17 mouse cellular contexts compared by ENCODE assay signal in the genomic region with DNA sequence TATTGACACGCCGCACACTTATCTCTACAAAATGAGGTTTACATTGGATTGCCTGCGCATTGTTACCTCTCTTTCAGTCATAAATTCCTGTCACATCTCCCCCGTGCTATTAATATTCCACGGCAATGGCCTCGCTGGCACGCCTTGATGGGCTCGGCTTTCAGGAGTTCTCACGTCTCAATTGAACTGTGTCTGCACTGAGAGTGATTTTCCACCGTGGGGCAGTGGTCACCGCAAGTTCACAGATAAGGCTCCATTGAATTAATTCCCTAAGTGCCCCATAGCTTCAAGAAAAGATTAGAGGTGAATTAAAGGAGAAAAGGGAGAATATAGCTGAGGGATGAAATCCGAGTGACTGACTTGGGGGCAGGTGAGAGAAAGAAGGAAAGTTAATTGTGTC.
A peak's percentile ranks its signal among the peaks of the same experiment; 100 is the strongest.
DNase-seq lines count a peak whose midpoint lies in the region; ATAC-seq and TF ChIP-seq lines count a peak whose summit lies in the region.
"Had no signal": no experiment of that assay in that cellular context is flagged by ENCODE, and none has a peak within 500 bp of the region (broad histone marks: within the 10 kb centered on the region; RNA-seq: fewer than 3 reads in every experiment).

No protein-coding gene starts in this region.

- H3K9ac ChIP-seq in forebrain, postnatal 0 days: no peak overlapping the region
- no peak overlapping the region for H3K9ac ChIP-seq in intestine, postnatal 0 days (ENCODE audit: low read depth, low read length)
- H3K9ac ChIP-seq in intestine, embryonic 16.5 days (ENCODE audit: low read depth, low read length): no peak overlapping the region
- H3K9ac ChIP-seq in midbrain, postnatal 0 days (replicated peaks; ENCODE audit: low read length, poor library complexity, severe bottlenecking): no peak overlapping the region
- no peak overlapping the region for H3K9ac ChIP-seq in midbrain, embryonic 11.5 days (ENCODE audit: low read length)
- H3K9ac ChIP-seq in stomach, postnatal 0 days (ENCODE audit: low read length): no peak overlapping the region
- H3K9ac ChIP-seq: embryonic facial prominence, embryonic 15.5 days; forebrain, embryonic 15.5 days; heart, embryonic 12.5 days; intestine, embryonic 15.5 days had no signal

- no peak for DNase-seq in forebrain, postnatal 0 days
- DNase-seq in forebrain, embryonic 10.5 days (ENCODE audit: extremely low spot score, low spot score): no peak
- peak; percentile 51 for DNase-seq in midbrain, postnatal 0 days (ENCODE audit: low spot score)
- no peak for DNase-seq in midbrain, embryonic 11.5 days (ENCODE audit: low spot score, missing footprints)
- no peak for DNase-seq in stomach, postnatal 0 days (ENCODE audit: low spot score)
- no peak for DNase-seq in liver
- DNase-seq: adrenal gland, adult 2 months; adrenal gland, postnatal 36 days; cerebellum, adult 18-20 months; gastrocnemius, postnatal 14 days had no signal

- no peak for ATAC-seq in forebrain, postnatal 0 days
- no peak for ATAC-seq in intestine, postnatal 0 days
- ATAC-seq in intestine, embryonic 16.5 days: no peak
- no peak for ATAC-seq in midbrain, postnatal 0 days (ENCODE audit: low FRiP score)
- no peak for ATAC-seq in midbrain, embryonic 11.5 days (ENCODE audit: low FRiP score)
- no peak for ATAC-seq in stomach, postnatal 0 days (ENCODE audit: low FRiP score, low TSS enrichment)
- ATAC-seq: forebrain, embryonic 15.5 days; intestine, embryonic 15.5 days had no signal

- H3K27me3 ChIP-seq in forebrain, postnatal 0 days (ENCODE audit: insufficient read depth, low read length): no peaks in the 10 kb centered on the region
- no peaks in the 10 kb centered on the region for H3K27me3 ChIP-seq in forebrain, embryonic 10.5 days (ENCODE audit: poor library complexity, severe bottlenecking)
- no peaks in the 10 kb centered on the region for H3K27me3 ChIP-seq in intestine, postnatal 0 days (replicated peaks; ENCODE audit: control insufficient read depth, insufficient read depth, low read length)
- no peaks in the 10 kb centered on the region for H3K27me3 ChIP-seq in intestine, embryonic 16.5 days (replicated peaks; ENCODE audit: control insufficient read depth, insufficient read depth, low read length)
- no peaks in the 10 kb centered on the region for H3K27me3 ChIP-seq in midbrain, postnatal 0 days (ENCODE audit: insufficient read depth, low read length)
- no peaks in the 10 kb centered on the region for H3K27me3 ChIP-seq in midbrain, embryonic 11.5 days (ENCODE audit: control insufficient read depth, insufficient read depth, low read length)
- no peaks in the 10 kb centered on the region for H3K27me3 ChIP-seq in stomach, postnatal 0 days (ENCODE audit: control insufficient read depth, insufficient read depth, low read length)
- H3K27me3 ChIP-seq: embryonic facial prominence, embryonic 15.5 days; forebrain, embryonic 15.5 days; heart, embryonic 12.5 days; intestine, embryonic 15.5 days had no signal

- no peak overlapping the region for H3K4me3 ChIP-seq in forebrain, postnatal 0 days (ENCODE audit: low read depth, low read length)
- no peak overlapping the region for H3K4me3 ChIP-seq in forebrain, embryonic 10.5 days
- H3K4me3 ChIP-seq in intestine, postnatal 0 days (ENCODE audit: low read depth, low read length): no peak overlapping the region
- H3K4me3 ChIP-seq in intestine, embryonic 16.5 days (ENCODE audit: low read length): no peak overlapping the region
- no peak overlapping the region for H3K4me3 ChIP-seq in midbrain, postnatal 0 days (ENCODE audit: low read depth, low read length)
- no peak overlapping the region for H3K4me3 ChIP-seq in midbrain, embryonic 11.5 days (ENCODE audit: low read depth, low read length)
- H3K4me3 ChIP-seq in stomach, postnatal 0 days (ENCODE audit: low read depth, low read length): no peak overlapping the region
- H3K4me3 ChIP-seq: embryonic facial prominence, embryonic 15.5 days; erythroblast, embryonic 14.5 days; forebrain, embryonic 15.5 days; heart, embryonic 12.5 days; intestine, embryonic 15.5 days had no signal

- H3K9me3 ChIP-seq in forebrain, postnatal 0 days (ENCODE audit: low read length): no peaks in the 10 kb centered on the region
- no peaks in the 10 kb centered on the region for H3K9me3 ChIP-seq in forebrain, embryonic 10.5 days
- H3K9me3 ChIP-seq in intestine, postnatal 0 days (ENCODE audit: control insufficient read depth): no peaks in the 10 kb centered on the region
- no peaks in the 10 kb centered on the region for H3K9me3 ChIP-seq in intestine, embryonic 16.5 days (ENCODE audit: control insufficient read depth, low read length)
- no peaks in the 10 kb centered on the region for H3K9me3 ChIP-seq in midbrain, postnatal 0 days (ENCODE audit: low read length)
- H3K9me3 ChIP-seq in midbrain, embryonic 11.5 days (ENCODE audit: control insufficient read depth, low read length): no peaks in the 10 kb centered on the region
- no peaks in the 10 kb centered on the region for H3K9me3 ChIP-seq in stomach, postnatal 0 days (ENCODE audit: control insufficient read depth, low read length)
- H3K9me3 ChIP-seq: embryonic facial prominence, embryonic 15.5 days; forebrain, embryonic 15.5 days; intestine, embryonic 15.5 days had no signal

- H3K27ac ChIP-seq in forebrain, postnatal 0 days (ENCODE audit: low read depth, low read length): no peak overlapping the region
- no peak overlapping the region for H3K27ac ChIP-seq in forebrain, embryonic 10.5 days
- no peak overlapping the region for H3K27ac ChIP-seq in intestine, postnatal 0 days (ENCODE audit: low read depth, low read length)
- no peak overlapping the region for H3K27ac ChIP-seq in intestine, embryonic 16.5 days (ENCODE audit: low read length)
- no peak overlapping the region for H3K27ac ChIP-seq in midbrain, postnatal 0 days (ENCODE audit: low read depth, low read length)
- H3K27ac ChIP-seq in midbrain, embryonic 11.5 days (ENCODE audit: low read depth, low read length): no peak overlapping the region
- no peak overlapping the region for H3K27ac ChIP-seq in stomach, postnatal 0 days (replicated peaks)
- H3K27ac ChIP-seq: embryonic facial prominence, embryonic 15.5 days; forebrain, embryonic 15.5 days; intestine, embryonic 15.5 days had no signal

- 70% methylated on average over 12 of the region's 12 CpGs for WGBS in forebrain, postnatal 0 days
- 88% methylated on average over 12 of the region's 12 CpGs for WGBS in forebrain, embryonic 10.5 days
- WGBS in intestine, postnatal 0 days: 44% methylated on average over 12 of the region's 12 CpGs
- 56% methylated on average over 12 of the region's 12 CpGs for WGBS in intestine, embryonic 16.5 days
- WGBS in midbrain, postnatal 0 days: 50% methylated on average over 12 of the region's 12 CpGs
- 73% methylated on average over 12 of the region's 12 CpGs for WGBS in midbrain, embryonic 11.5 days
- 60% methylated on average over 12 of the region's 12 CpGs for WGBS in stomach, postnatal 0 days

- no peaks in the 10 kb centered on the region for H3K4me1 ChIP-seq in forebrain, postnatal 0 days (ENCODE audit: insufficient read depth)
- peaks cover 8% of the 10 kb centered on the region for H3K4me1 ChIP-seq in forebrain, embryonic 10.5 days
- no peaks in the 10 kb centered on the region for H3K4me1 ChIP-seq in intestine, postnatal 0 days (replicated peaks; ENCODE audit: control insufficient read depth, insufficient read depth, low read length)
- no peaks in the 10 kb centered on the region for H3K4me1 ChIP-seq in intestine, embryonic 16.5 days (ENCODE audit: control insufficient read depth, insufficient read depth, low read length)
- no peaks in the 10 kb centered on the region for H3K4me1 ChIP-seq in midbrain, postnatal 0 days (ENCODE audit: insufficient read depth, low read length)
- no peaks in the 10 kb centered on the region for H3K4me1 ChIP-seq in midbrain, embryonic 11.5 days (ENCODE audit: control insufficient read depth, insufficient read depth, low read length)
- H3K4me1 ChIP-seq in stomach, postnatal 0 days (replicated peaks; ENCODE audit: control insufficient read depth, insufficient read depth): no peaks in the 10 kb centered on the region
- H3K4me1 ChIP-seq: embryonic facial prominence, embryonic 15.5 days; heart, embryonic 12.5 days; intestine, embryonic 15.5 days had no signal

- H3K4me2 ChIP-seq in forebrain, postnatal 0 days (ENCODE audit: low read depth): no peak overlapping the region
- no peak overlapping the region for H3K4me2 ChIP-seq in intestine, postnatal 0 days (replicated peaks; ENCODE audit: low read depth)
- no peak overlapping the region for H3K4me2 ChIP-seq in intestine, embryonic 16.5 days (ENCODE audit: low read depth, low read length)
- H3K4me2 ChIP-seq in midbrain, postnatal 0 days (ENCODE audit: low read depth, low read length, poor library complexity, severe bottlenecking): no peak overlapping the region
- H3K4me2 ChIP-seq in midbrain, embryonic 11.5 days: no peak overlapping the region
- no peak overlapping the region for H3K4me2 ChIP-seq in stomach, postnatal 0 days (replicated peaks; ENCODE audit: low read depth)
- H3K4me2 ChIP-seq: embryonic facial prominence, embryonic 15.5 days; forebrain, embryonic 15.5 days; heart, embryonic 12.5 days; intestine, embryonic 15.5 days had no signal

- no peak for TF ChIP-seq EP300 in stomach, postnatal 0 days (optimal IDR thresholded peaks at IDR 0.05)

- peak; percentile 32; the same call in 1 of the 2 replicates for TF ChIP-seq CTCF in forebrain, postnatal 0 days (IDR thresholded peaks at IDR 0.05; ENCODE audit: low read depth)
- TF ChIP-seq CTCF in intestine, postnatal 0 days (IDR thresholded peaks at IDR 0.05; ENCODE audit: low read depth): peak; percentile 17; the same call in 1 of the 2 replicates
- peak; percentile 66 for TF ChIP-seq CTCF in midbrain, postnatal 0 days (IDR thresholded peaks at IDR 0.05)
- 0 out of 2 replicates have a peak, but pooled peaks have one; percentile 6 for TF ChIP-seq CTCF in stomach, postnatal 0 days (IDR thresholded peaks at IDR 0.05; ENCODE audit: low read depth)

- H3K36me3 ChIP-seq in forebrain, postnatal 0 days (ENCODE audit: insufficient read depth): no peaks in the 10 kb centered on the region
- no peaks in the 10 kb centered on the region for H3K36me3 ChIP-seq in forebrain, embryonic 10.5 days (replicated peaks)
- no peaks in the 10 kb centered on the region for H3K36me3 ChIP-seq in intestine, postnatal 0 days (ENCODE audit: control insufficient read depth, insufficient read depth)
- H3K36me3 ChIP-seq in intestine, embryonic 16.5 days (ENCODE audit: control insufficient read depth, insufficient read depth, low read length): no peaks in the 10 kb centered on the region
- H3K36me3 ChIP-seq in midbrain, postnatal 0 days (ENCODE audit: insufficient read depth, low read length): no peaks in the 10 kb centered on the region
- no peaks in the 10 kb centered on the region for H3K36me3 ChIP-seq in midbrain, embryonic 11.5 days (ENCODE audit: control insufficient read depth, insufficient read depth, low read length)
- no peaks in the 10 kb centered on the region for H3K36me3 ChIP-seq in stomach, postnatal 0 days (ENCODE audit: control insufficient read depth, insufficient read depth, low read length)
- H3K36me3 ChIP-seq: embryonic facial prominence, embryonic 15.5 days; forebrain, embryonic 15.5 days; heart, embryonic 12.5 days; intestine, embryonic 15.5 days had no signal

Comparison
In these comparisons a context has a peak if more than half of its experiments do, and no peak if none do; other contexts are left out.
1. CTCF ChIP-seq: peak in every context shown above with its lines; median percentile 66 in midbrain, postnatal 0 days; 32 in forebrain, postnatal 0 days; 17 in intestine, postnatal 0 days; 6 in stomach, postnatal 0 days.